Mouse (Mus musculus) limb, embryonic 14.5 days (tissue): ENCODE results near the gene Rpp38. TPM values are rescaled to one million over a fixed set of nuclear protein-coding genes. Genes with fewer than 3 reads are reported as not detected.

Experiments used
- ATAC-seq: fragments of 200-750 bp; cut with Nextera tagmentation; 2 replicates; pipeline ENCODE4 v1.8.0; 2017; ENCODE audit warnings: low read depth, moderate number of reproducible peaks, moderate TSS enrichment; ENCODE audit not compliant: low FRiP score
- DNase-seq: peaks from one replicate; pipeline ENCODE4 v3.0.0-alpha.2; 2015; ENCODE audit warnings: low spot score
- H3K27ac ChIP-seq: fragments of 300-500 bp; sonication (generic); replicated peaks from 2 replicates; pipeline ENCODE4 v1.5.1; 2014; ENCODE audit warnings: low read depth, mild to moderate bottlenecking, low read length, moderate library complexity, mixed read lengths
- H3K27me3 ChIP-seq: fragments of 300-500 bp; sonication (generic); 2 replicates; pipeline ENCODE4 v1.6.1; 2014; ENCODE audit warnings: low read length, mixed read lengths; ENCODE audit not compliant: control insufficient read depth, insufficient read depth
- H3K36me3 ChIP-seq: fragments of 300-500 bp; sonication (generic); 2 replicates; pipeline ENCODE4 v1.6.1; 2014; ENCODE audit warnings: mild to moderate bottlenecking, low read length, moderate library complexity, mixed read lengths; ENCODE audit not compliant: control insufficient read depth, insufficient read depth
- H3K4me1 ChIP-seq: fragments of 300-500 bp; sonication (generic); 2 replicates; pipeline ENCODE4 v1.6.1; 2014; ENCODE audit warnings: antibody characterized with exemption, low read length, mixed read lengths; ENCODE audit not compliant: control insufficient read depth, insufficient read depth
- H3K4me2 ChIP-seq: fragments of 300-500 bp; sonication (generic); replicated peaks from 2 replicates; pipeline ENCODE4 v1.6.1; 2014; ENCODE audit warnings: low read depth, mild to moderate bottlenecking, low read length, moderate library complexity; ENCODE audit not compliant: severe bottlenecking
- H3K4me3 ChIP-seq: fragments of 300-500 bp; sonication (generic); replicated peaks from 2 replicates; pipeline ENCODE4 v1.5.1; 2014; ENCODE audit warnings: low read length
- H3K9ac ChIP-seq: fragments of 300-500 bp; sonication (generic); 2 replicates; pipeline ENCODE4 v1.6.1; 2014; ENCODE audit warnings: mild to moderate bottlenecking, low read depth, low read length, moderate library complexity; ENCODE audit not compliant: severe bottlenecking
- H3K9me3 ChIP-seq: fragments of 300-500 bp; sonication (generic); 2 replicates; pipeline ENCODE4 v1.6.1; 2016; ENCODE audit warnings: low read length; ENCODE audit not compliant: control insufficient read depth
- POLR2A ChIP-seq: fragments of 200-500 bp; IDR thresholded peaks from 2 replicates; pipeline ENCODE4 v1.8.0; 2012; ENCODE audit warnings: inconsistent platforms, mild to moderate bottlenecking, moderate library complexity, borderline replicate concordance; ENCODE audit not compliant: insufficient read depth, insufficient read length; ENCODE audit errors: extremely low read depth
- WGBS: fragments of 180-500 bp; shearing (Covaris S2); extraction: QIAGEN DNeasy Blood & Tissue Kit; methylation state at CpG from one replicate; pipeline ENCODE4 v1.1.7; 2014; 5-methylcytosine and 5-hydroxymethylcytosine counted together
- polyA plus RNA-seq, 2 experiments: library from polyadenylated mRNA; depleted of rRNA in 1 of 2; stranded (reverse) in 1 of 2; unstranded in 1 of 2; fragments of >200 nt; fragmentation: Nextera tagmentation in 1 of 2; extraction: Ambion mirVana in 1 of 2; gene quantifications; 2 replicates each; pipeline versions ENCODE4 v1.2.1 to v1.2.3; 2012 to 2014

The Rpp38 gene
- polyA plus RNA-seq, 2 experiments: 19.2 to 24.9 TPM

GRCm38 (mm10) chr2:3355793-3356192 lies 23.4 kb upstream of the Rpp38 start:
- H3K27ac ChIP-seq: no peak overlapping the region
- DNase-seq (no peak), ATAC-seq (no peak)
- 90% methylated on average over 8 of the region's 8 CpGs for WGBS
- H3K4me3 ChIP-seq: no peak overlapping the region
- H3K9me3 ChIP-seq: no peaks in the 10 kb centered on the region
- no peak overlapping the region for H3K4me2 ChIP-seq
- no peaks in the 10 kb centered on the region for H3K27me3 ChIP-seq
- no peaks in the 10 kb centered on the region for H3K36me3 ChIP-seq
- no peak overlapping the region for H3K9ac ChIP-seq
- no peaks in the 10 kb centered on the region for H3K4me1 ChIP-seq
- no peak for TF ChIP-seq POLR2A

DNA sequence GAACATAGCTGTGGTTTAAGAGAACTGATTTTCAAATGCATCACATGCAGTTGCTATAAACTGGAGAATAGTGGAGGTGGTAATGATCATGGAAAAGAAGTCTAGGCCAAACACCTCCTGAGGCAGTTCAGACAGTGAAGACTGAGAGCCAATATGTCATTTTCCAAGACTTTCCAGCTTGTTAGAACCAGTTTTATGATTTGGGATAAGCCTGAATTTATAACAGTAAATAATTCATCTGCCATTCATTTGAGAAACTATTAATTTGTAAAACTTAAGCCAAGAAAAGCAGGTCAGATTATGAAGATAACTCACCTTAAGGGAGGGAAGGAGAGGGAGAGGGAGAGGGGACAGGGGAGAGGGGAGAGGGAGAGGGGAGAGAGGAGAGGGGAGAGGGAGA lies 20.7 kb upstream of the Rpp38 start:
- Histone ChIP-seq H3K27me3 (no peaks in the 10 kb centered on the region), H3K9ac (no peak overlapping the region), H3K4me3 (no peak overlapping the region), H3K4me1 (no peaks in the 10 kb centered on the region), H3K4me2 (no peak overlapping the region), H3K9me3 (no peaks in the 10 kb centered on the region), H3K27ac (no peak overlapping the region), H3K36me3 (no peaks in the 10 kb centered on the region)
- DNase-seq: no peak
- ATAC-seq: no peak
- no peak for TF ChIP-seq POLR2A

GRCm38 (mm10) chr2:3348919-3349318 lies 16.5 kb upstream of the Rpp38 start:
- Histone ChIP-seq H3K27me3 (no peaks in the 10 kb centered on the region), H3K36me3 (no peaks in the 10 kb centered on the region), H3K9me3 (no peaks in the 10 kb centered on the region), H3K4me3 (no peak overlapping the region), H3K4me2 (no peak overlapping the region), H3K27ac (no peak overlapping the region), H3K4me1 (no peaks in the 10 kb centered on the region), H3K9ac (no peak overlapping the region)
- DNase-seq (peak; percentile 52), ATAC-seq (no peak)
- TF ChIP-seq POLR2A: no peak
- WGBS: 16% methylated on average over 3 of the region's 3 CpGs

DNA sequence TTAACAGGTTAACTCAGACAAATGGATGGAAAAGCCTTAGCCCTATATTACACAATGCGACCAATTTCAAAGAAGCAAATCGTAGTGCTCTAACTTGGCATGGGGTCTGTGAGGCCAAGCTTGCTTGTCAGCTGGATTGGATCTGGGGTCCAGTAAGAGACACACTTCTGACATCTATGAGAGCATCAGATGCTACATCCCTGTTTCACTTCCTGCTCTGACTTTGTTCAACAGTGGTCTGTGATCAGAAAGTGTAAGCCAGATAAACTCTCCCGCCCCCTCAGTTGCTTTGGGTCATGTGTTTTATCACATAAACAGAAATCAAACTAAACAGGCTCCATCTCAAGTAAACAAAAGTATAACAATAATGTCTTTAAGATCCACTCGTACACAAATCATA lies 16.0 kb upstream of the Rpp38 start:
- Histone ChIP-seq H3K9me3 (no peaks in the 10 kb centered on the region), H3K27ac (no peak overlapping the region), H3K4me2 (no peak overlapping the region), H3K4me3 (no peak overlapping the region), H3K9ac (no peak overlapping the region), H3K4me1 (no peaks in the 10 kb centered on the region), H3K27me3 (no peaks in the 10 kb centered on the region), H3K36me3 (no peaks in the 10 kb centered on the region)
- ATAC-seq (no peak), DNase-seq (no peak)
- 85% methylated on average over 4 of the region's 4 CpGs for WGBS
- no peak for TF ChIP-seq POLR2A

DNA sequence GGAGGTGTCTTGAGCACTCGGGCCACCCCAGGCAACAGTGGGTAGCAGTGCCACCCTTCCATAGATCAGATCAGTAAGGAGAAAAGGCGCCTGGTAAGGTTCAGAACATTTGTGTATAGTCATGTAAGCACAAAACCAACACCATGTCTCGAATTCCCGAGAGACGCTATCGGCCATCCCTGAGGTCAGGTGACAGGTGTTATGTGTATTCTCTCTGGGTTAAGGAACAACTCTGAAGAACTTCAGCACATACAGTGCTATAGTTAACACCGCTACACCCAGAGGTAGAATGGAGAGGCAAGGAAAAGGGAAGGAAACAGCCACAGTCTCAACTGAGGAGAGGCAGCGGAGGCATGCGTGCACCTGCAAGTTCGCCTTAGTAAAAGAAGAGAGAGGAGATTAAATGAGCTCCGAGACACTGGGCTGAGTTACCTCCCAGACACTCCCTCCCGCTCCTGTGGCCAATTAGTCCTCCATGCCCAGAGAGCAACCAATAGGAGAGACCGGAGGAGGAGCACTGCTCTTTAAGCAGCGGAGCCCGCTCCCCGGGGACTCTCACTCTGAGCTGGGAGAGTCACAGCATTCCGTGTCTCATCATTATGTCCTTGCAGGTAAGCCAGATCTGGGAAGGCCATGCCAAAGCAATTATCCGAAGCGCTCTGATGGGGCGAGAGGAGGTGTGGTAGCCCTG lies 3.3 kb upstream of the Rpp38 start, which contains the start of gene Acbd7:
TSS of gene Acbd7 (plus strand) at position 558 of the 691 bp plus-strand sequence.
- no peak for ATAC-seq
- Histone ChIP-seq H3K27me3 (0 out of 2 replicates have a peak, but pooled peaks cover 12% of the 10 kb centered on the region), H3K27ac (no peak within 1 kb of the TSS), H3K9me3 (no peaks in the 10 kb centered on the region), H3K4me2 (peak within 1 kb of the TSS; percentile 40), H3K9ac (no peak within 1 kb of the TSS), H3K36me3 (no peaks in the 10 kb centered on the region), H3K4me1 (0 out of 2 replicates have a peak, but pooled peaks cover 3% of the 10 kb centered on the region), H3K4me3 (peak within 1 kb of the TSS; percentile 12; the same call in 1 of the 2 replicates)
- TF ChIP-seq POLR2A: no peak
- peak; percentile 66 for DNase-seq
- WGBS: 6% methylated on average over 20 of the region's 20 CpGs
